Mouse (Mus musculus) bone marrow, adult 2 months (tissue): Measurements from ENCODE around the gene Rhob. TPM values are rescaled to one million over a fixed set of nuclear protein-coding genes. Genes with fewer than 3 reads are reported as not detected.

Experiments used
- H3K27ac ChIP-seq: fragments of 200-500 bp; 2 replicates; pipeline ENCODE4 v1.5.1; 2012; ENCODE audit warnings: low read depth, mild to moderate bottlenecking, control low read depth, inconsistent platforms, low read length; ENCODE audit not compliant: control insufficient read depth, poor library complexity, insufficient read depth
- H3K4me1 ChIP-seq: fragments of 200-500 bp; 2 replicates; pipeline ENCODE4 v1.6.1; 2011; ENCODE audit warnings: low read length; ENCODE audit not compliant: control insufficient read depth, insufficient read depth
- H3K4me3 ChIP-seq: fragments of 200-500 bp; replicated peaks from 2 replicates; pipeline ENCODE3; 2011; ENCODE audit warnings: mild to moderate bottlenecking, low read depth, low read length, control low read depth; ENCODE audit not compliant: control insufficient read depth
- CTCF ChIP-seq: fragments of 200-500 bp; IDR thresholded peaks from 2 replicates; pipeline ENCODE4 v1.5.1; 2011; ENCODE audit warnings: low read length, control low read depth; ENCODE audit not compliant: control insufficient read depth, insufficient read depth
- POLR2A ChIP-seq: fragments of 200-500 bp; IDR thresholded peaks from 2 replicates; pipeline ENCODE4 v1.6.1; 2011; ENCODE audit warnings: low read depth, mild to moderate bottlenecking, control low read depth, low read length, borderline replicate concordance; ENCODE audit not compliant: control insufficient read depth
- WGBS: fragments of 180-500 bp; shearing (Covaris S2); methylation state at CpG from one replicate; pipeline ENCODE4 v1.1.7; 2018; 5-methylcytosine and 5-hydroxymethylcytosine counted together
- polyA plus RNA-seq: library from polyadenylated mRNA; stranded (reverse); fragments of >200 nt; gene quantifications from 2 replicates; pipeline ENCODE4 v1.2.4, GENCODE M21; 2011; ENCODE audit warnings: low replicate concordance; ENCODE audit not compliant: missing spikeins, insufficient read depth, insufficient read length

Gene Rhob
- polyA plus RNA-seq, 1 experiment: 34.2 TPM

DNA sequence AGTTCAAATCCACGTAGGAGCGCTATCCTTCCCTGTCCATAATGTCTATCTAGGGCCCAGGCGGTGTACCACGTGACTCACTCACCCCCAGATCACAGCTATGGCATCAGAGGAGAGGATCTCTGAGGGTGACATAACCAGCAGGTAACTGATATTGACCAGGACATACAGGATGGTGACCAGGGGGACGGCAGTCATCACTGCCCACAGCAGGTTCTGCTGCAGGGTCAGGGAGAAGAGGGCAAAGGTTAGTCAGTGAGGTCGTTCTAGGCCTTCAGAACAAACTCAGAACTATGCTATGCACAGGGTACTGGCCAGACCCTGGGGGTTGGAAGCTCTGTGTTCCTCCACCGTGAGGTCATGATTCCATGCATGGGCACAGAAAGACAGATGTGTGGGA lies 35.8 kb upstream of the Rhob start:
- no peak for TF ChIP-seq CTCF
- TF ChIP-seq POLR2A: no peak
- Histone ChIP-seq H3K27ac (no peak overlapping the region), H3K4me3 (no peak overlapping the region), H3K4me1 (peaks cover 1% of the 10 kb centered on the region)
- WGBS: 80% methylated on average over 7 of the region's 7 CpGs

- peaks cover 1% of the 10 kb centered on the region for H3K4me1 ChIP-seq
- H3K27ac ChIP-seq: no peak overlapping the region
- TF ChIP-seq CTCF (no peak), POLR2A (no peak)
- WGBS: 55% methylated on average over 1 of the region's 1 CpGs
- H3K4me3 ChIP-seq: no peak overlapping the region
Measured at GRCm38 (mm10) chr12:8534915-8535314, 35.1 kb upstream of the Rhob start.

DNA sequence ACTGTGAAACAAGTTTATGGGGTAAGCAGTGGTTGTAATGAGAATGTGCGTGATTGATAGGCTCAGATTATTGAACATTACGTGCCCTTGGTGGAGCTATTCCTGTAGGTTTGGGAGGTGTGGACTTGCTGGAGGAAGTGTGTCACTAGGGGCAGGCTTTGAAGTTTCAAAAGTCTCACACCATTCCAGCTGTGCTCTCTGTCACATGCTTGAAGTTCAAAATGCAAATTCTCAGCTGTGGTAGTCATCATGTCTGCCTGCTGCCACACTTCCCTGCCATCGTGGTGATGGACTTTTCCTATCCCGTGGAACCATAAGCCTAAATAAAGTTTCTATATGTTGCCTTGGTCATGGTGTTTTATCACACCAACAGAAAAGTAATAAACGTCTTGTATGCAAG lies 28.0 kb upstream of the Rhob start:
- no peak overlapping the region for H3K27ac ChIP-seq
- no peaks in the 10 kb centered on the region; the same call in 1 of the 2 replicates for H3K4me1 ChIP-seq
- TF ChIP-seq CTCF (no peak), POLR2A (no peak)
- 62% methylated on average over 5 of the region's 5 CpGs for WGBS
- H3K4me3 ChIP-seq: no peak overlapping the region

DNA sequence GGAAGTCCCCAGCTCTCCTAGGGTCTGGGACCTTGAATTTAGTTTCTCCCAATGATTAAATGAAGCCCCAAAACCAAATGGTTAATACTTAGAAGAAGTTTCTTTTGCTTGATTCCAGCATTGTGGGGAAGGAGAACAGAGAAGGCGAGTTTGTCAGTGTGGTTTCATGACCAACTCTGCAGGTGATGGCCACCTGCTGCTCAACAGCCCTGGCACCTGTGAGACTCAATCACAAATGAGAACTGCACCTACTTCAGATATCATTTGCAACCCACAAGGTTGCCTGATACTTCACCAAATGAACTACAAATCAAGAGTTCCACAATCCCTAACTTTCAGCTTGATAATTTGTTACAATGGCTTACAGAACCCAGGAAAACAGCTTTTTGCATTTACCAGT lies 27.4 kb upstream of the Rhob start:
- no peak for TF ChIP-seq POLR2A
- no peak for TF ChIP-seq CTCF
- Histone ChIP-seq H3K4me3 (no peak overlapping the region), H3K27ac (no peak overlapping the region), H3K4me1 (no peaks in the 10 kb centered on the region; the same call in 1 of the 2 replicates)
- WGBS: 69% methylated on average over 1 of the region's 1 CpGs

GRCm38 (mm10) chr12:8524062-8524461 lies 24.3 kb upstream of the Rhob start:
- no peak overlapping the region for H3K4me3 ChIP-seq
- H3K4me1 ChIP-seq: peaks cover 6% of the 10 kb centered on the region
- H3K27ac ChIP-seq: no peak overlapping the region
- 70% methylated on average over 5 of the region's 5 CpGs for WGBS
- no peak for TF ChIP-seq CTCF
- no peak for TF ChIP-seq POLR2A

DNA sequence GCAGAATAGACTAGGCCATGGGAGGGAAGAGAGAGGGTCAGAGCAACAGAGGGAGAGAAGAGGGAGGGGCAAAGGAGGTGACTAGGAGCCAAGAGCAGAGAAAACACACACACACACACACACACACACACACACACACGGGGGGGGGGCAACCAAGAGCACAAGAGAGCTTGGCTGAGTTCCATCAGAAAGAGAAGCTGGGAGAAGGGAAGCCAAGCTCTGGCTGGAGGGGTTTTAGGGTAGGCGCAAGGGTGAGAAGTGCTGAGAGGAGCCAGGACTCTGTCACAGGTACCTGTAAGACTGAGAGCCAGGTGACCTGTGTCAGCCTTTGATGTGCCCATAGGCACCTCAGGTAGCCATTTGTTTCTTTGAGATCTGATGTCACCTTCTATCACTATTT lies 22.9 kb upstream of the Rhob start:
- WGBS: 44% methylated on average over 2 of the region's 2 CpGs
- H3K4me3 ChIP-seq: no peak overlapping the region
- peaks cover 6% of the 10 kb centered on the region for H3K4me1 ChIP-seq
- no peak overlapping the region for H3K27ac ChIP-seq
- TF ChIP-seq CTCF (no peak), POLR2A (no peak)

DNA sequence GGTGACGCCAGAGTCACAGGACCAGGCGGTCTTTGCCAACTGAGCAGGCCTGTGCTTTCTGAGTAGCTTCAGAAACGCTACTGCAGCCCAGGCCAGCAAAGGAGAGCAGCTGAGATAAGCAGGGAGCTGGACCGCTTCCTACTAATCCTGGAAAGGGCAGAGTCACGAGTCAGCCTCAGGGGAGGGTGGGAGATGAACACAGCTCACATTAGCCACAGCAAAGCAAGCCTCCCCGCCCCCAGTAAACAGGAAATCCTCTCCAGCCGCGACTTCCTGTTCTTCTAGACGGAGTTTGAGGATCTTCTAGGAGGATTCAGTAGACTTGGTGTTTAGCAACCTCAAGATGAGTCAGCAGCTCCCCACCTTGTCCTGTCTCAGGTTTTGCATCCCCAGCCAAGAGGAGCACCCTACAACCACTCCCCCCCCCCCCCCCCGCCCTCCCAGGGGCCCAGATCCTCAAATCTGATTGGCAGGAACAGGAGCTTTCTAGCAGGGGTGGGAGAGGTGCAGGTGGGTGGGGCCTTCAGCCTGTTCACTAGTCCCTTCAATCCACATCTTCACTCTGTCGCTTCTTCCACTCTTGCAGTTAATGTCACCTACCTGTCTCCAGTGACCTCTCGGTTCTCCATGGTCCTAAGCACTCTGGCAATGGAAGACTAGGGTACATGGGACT lies 21.7 kb upstream of the Rhob start:
- Histone ChIP-seq H3K4me3 (no peak overlapping the region), H3K27ac (peak overlapping the region; percentile 95), H3K4me1 (peaks cover 6% of the 10 kb centered on the region)
- WGBS: 4% methylated on average over 12 of the region's 12 CpGs
- TF ChIP-seq POLR2A (no peak), CTCF (no peak)

- TF ChIP-seq CTCF (no peak), POLR2A (no peak)
- WGBS: 40% methylated on average over 12 of the region's 12 CpGs
- H3K4me3 ChIP-seq: no peak overlapping the region
- no peak overlapping the region for H3K27ac ChIP-seq
- H3K4me1 ChIP-seq: peaks cover 6% of the 10 kb centered on the region
Measured at GRCm38 (mm10) chr12:8519431-8520160, 19.8 kb upstream of the Rhob start.
